Mouse (Mus musculus) midbrain, embryonic 14.5 days (tissue): ENCODE measurements at regions not wholly inside any gene's neighbourhood (a gene's known extent, or its start where the extent isn't known, plus 50 kb on each side); places are given as distances from the start of the nearest gene placed in this dataset.

Source experiments
- ATAC-seq: fragments of 200-750 bp; cut with Nextera tagmentation; 2 replicates; pipeline ENCODE4 v1.8.0; 2017; ENCODE audit warnings: moderate number of reproducible peaks, moderate library complexity; ENCODE audit not compliant: low FRiP score, low TSS enrichment
- DNase-seq: peaks from one replicate; pipeline ENCODE4 v3.0.0-alpha.2; 2015
- H3K27ac ChIP-seq: fragments of 300-500 bp; sonication (generic); replicated peaks from 2 replicates; pipeline ENCODE4 v1.5.1; 2014; ENCODE audit warnings: mild to moderate bottlenecking, low read depth, low read length, moderate library complexity
- H3K27me3 ChIP-seq: fragments of 300-500 bp; sonication (generic); 2 replicates; pipeline ENCODE4 v1.6.1; 2014; ENCODE audit warnings: low read length, control low read depth, mixed read lengths; ENCODE audit not compliant: control insufficient read depth, insufficient read depth
- H3K36me3 ChIP-seq: fragments of 300-500 bp; sonication (generic); 2 replicates; pipeline ENCODE4 v1.6.1; 2014; ENCODE audit warnings: low read length, control low read depth; ENCODE audit not compliant: control insufficient read depth, insufficient read depth
- H3K4me1 ChIP-seq: fragments of 300-500 bp; sonication (generic); 2 replicates; pipeline ENCODE4 v1.6.1; 2014; ENCODE audit warnings: mild to moderate bottlenecking, antibody characterized with exemption, low read length, control low read depth; ENCODE audit not compliant: control insufficient read depth, insufficient read depth
- H3K4me2 ChIP-seq: fragments of 300-500 bp; sonication (generic); 2 replicates; pipeline ENCODE4 v1.6.1; 2014; ENCODE audit warnings: mild to moderate bottlenecking, low read length, moderate library complexity
- H3K4me3 ChIP-seq: fragments of 300-500 bp; sonication (generic); replicated peaks from 2 replicates; pipeline ENCODE4 v1.5.1; 2014; ENCODE audit warnings: low read depth, low read length
- H3K9ac ChIP-seq: fragments of 300-500 bp; sonication (generic); replicated peaks from 2 replicates; pipeline ENCODE4 v1.6.1; 2014; ENCODE audit warnings: mild to moderate bottlenecking, low read length, moderate library complexity
- H3K9me3 ChIP-seq: fragments of 300-500 bp; sonication (generic); 2 replicates; pipeline ENCODE4 v1.6.1; 2016; ENCODE audit warnings: low read length, control low read depth, mixed read lengths; ENCODE audit not compliant: control insufficient read depth
- WGBS: fragments of 180-500 bp; shearing (Covaris S2); extraction: QIAGEN DNeasy Blood & Tissue Kit; methylation state at CpG from one replicate; pipeline ENCODE4 v1.1.7; 2014; 5-methylcytosine and 5-hydroxymethylcytosine counted together

DNA sequence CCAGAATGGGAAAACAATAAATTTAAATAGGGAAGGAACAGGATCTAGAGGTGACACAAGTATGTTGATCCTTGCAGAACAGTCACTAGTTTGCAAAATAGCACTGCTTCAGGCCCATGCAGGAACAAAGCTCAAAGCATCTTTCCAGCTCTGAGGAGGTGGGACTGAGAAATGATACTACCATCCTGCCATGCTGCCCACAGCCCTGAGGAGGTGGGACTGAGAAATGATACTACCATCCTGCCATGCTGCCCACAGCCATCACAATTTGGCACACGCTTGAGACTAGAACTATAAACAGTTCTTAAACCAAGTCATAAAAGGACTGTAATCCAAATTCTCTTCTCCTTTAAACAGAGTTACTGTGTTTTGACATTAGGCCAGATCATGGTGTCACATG lies 174.5 kb upstream of the Lrig1 start:
- Histone ChIP-seq H3K4me1 (no peaks in the 10 kb centered on the region), H3K4me2 (no peak overlapping the region), H3K9me3 (no peaks in the 10 kb centered on the region), H3K36me3 (no peaks in the 10 kb centered on the region), H3K27ac (no peak overlapping the region), H3K27me3 (no peaks in the 10 kb centered on the region), H3K4me3 (no peak overlapping the region), H3K9ac (no peak overlapping the region)
- DNase-seq: no peak
- no peak for ATAC-seq
- WGBS: 97% methylated on average over 1 of the region's 1 CpGs

DNA sequence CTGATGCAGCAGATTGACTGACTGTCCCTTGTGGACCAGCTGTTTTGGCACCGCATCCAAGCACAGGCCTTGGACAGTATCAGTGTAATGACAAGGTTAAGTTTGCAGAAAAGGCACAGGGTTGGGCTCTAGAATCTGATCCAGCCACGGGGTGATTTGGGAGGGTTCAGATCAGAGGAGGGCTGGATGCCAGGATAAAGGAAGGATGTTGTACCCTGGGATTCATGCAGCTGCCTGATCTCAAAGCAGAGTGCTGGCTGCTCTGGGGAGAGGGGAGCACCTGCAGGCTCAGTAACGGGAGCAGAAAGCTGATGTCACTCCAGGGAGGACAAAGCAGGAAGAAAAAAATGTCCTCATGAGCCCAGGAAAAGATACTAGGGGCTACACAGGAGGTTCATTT lies 168.0 kb upstream of the Lrig1 start:
- H3K4me2 ChIP-seq: no peak overlapping the region
- H3K9ac ChIP-seq: no peak overlapping the region
- H3K36me3 ChIP-seq: no peaks in the 10 kb centered on the region
- ATAC-seq (no peak), DNase-seq (no peak)
- no peak overlapping the region for H3K27ac ChIP-seq
- 63% methylated on average over 3 of the region's 3 CpGs for WGBS
- H3K9me3 ChIP-seq: no peaks in the 10 kb centered on the region
- no peaks in the 10 kb centered on the region for H3K4me1 ChIP-seq
- no peaks in the 10 kb centered on the region for H3K27me3 ChIP-seq
- H3K4me3 ChIP-seq: no peak overlapping the region

DNA sequence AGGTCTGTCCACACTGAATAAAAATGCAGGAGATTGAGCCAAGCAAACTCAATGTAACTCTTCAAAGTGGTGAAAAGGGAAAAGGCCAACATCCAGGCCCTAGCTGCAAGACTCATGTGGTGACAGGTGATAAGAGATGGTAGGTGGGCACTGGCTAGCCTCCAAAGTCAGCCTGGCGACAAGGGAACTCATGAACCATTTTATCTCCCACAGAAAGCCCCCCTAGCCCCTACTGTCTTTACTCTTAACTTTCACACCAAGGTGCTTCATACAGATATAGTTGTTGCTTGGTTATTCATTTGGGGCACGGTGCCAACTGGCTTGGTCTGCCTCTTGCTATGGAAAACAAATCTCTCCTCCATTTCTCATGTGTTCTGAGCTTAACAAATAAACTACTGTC lies 165.5 kb upstream of the Lrig1 start:
- no peaks in the 10 kb centered on the region for H3K9me3 ChIP-seq
- no peak overlapping the region for H3K9ac ChIP-seq
- DNase-seq (no peak), ATAC-seq (no peak)
- 88% methylated on average over 2 of the region's 2 CpGs for WGBS
- H3K27me3 ChIP-seq: no peaks in the 10 kb centered on the region
- no peaks in the 10 kb centered on the region for H3K36me3 ChIP-seq
- no peak overlapping the region for H3K4me2 ChIP-seq
- H3K4me3 ChIP-seq: no peak overlapping the region
- H3K4me1 ChIP-seq: no peaks in the 10 kb centered on the region
- no peak overlapping the region for H3K27ac ChIP-seq

DNA sequence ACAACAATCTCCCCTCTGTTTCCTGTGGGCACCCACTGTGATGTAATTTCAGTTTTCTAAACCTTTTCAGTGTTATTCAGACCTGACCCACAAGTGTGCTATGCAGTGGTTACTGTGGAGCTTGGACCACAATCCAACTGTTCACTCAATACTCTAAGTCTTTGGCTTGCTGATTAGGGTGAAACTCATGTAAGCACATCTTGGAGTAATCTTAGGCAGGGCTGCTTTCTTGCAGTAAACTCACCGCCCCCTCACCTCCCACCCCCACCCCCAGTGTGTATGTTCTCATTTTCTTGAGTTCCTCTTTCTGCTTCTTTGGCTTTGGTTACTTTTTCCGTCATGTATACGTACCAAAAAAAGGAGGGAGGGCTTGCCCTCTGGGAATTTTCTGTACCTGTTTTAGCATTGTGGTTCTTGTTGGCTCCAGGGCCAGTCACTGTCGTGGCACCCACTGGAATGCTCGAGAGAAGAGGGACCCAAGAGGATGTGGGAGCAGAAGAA lies 158.2 kb upstream of the Lrig1 start:
- no peak overlapping the region for H3K27ac ChIP-seq
- 88% methylated on average over 5 of the region's 5 CpGs for WGBS
- no peak overlapping the region for H3K4me2 ChIP-seq
- H3K9ac ChIP-seq: no peak overlapping the region
- H3K4me1 ChIP-seq: no peaks in the 10 kb centered on the region
- no peaks in the 10 kb centered on the region for H3K27me3 ChIP-seq
- DNase-seq (no peak), ATAC-seq (no peak)
- H3K4me3 ChIP-seq: no peak overlapping the region
- no peaks in the 10 kb centered on the region for H3K36me3 ChIP-seq
- H3K9me3 ChIP-seq: no peaks in the 10 kb centered on the region

DNA sequence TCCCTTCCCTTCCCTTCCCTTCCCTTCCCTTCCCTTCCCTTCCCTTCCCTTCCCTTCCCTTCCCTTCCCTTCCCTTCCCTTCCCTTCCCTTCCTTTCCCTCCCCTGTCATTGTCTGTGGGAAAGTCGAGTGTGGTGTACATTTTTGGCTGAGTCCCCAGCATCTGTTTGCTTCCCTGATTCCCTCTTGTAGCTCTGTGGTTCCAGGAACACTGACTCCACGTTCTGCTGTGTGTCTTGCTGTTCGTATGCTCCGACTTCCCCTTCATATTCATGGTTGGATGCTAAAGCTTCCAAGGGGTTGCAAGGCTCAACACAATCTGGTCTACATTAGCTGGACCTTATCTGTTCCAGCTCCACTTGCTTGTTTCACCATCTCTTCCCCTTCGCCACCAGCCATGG lies 150.2 kb upstream of the Lrig1 start:
- Histone ChIP-seq H3K4me3 (no peak overlapping the region), H3K4me2 (no peak overlapping the region), H3K36me3 (no peaks in the 10 kb centered on the region), H3K27ac (no peak overlapping the region), H3K27me3 (no peaks in the 10 kb centered on the region), H3K4me1 (no peaks in the 10 kb centered on the region), H3K9ac (no peak overlapping the region), H3K9me3 (no peaks in the 10 kb centered on the region)
- WGBS: 79% methylated on average over 5 of the region's 5 CpGs
- ATAC-seq (no peak), DNase-seq (no peak)

DNA sequence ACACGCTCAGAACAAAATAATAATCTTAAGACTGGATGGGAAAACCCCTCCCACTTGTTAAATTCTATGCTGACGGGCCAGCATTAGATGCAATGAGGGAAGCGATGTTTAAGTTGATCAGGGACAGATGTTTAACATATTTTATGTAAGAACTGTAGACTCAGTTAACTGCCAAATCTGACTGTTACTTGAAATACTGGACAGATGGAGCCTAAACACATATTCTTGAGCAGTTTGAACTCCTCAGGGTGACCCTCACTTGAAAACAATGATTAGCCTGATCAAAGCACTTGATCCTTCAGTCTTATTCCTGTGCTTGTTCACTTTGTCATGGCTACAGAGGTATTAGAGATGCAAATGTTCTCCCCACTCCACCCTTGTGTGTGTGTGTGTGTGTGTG lies 149.6 kb upstream of the Lrig1 start:
- Histone ChIP-seq H3K4me1 (no peaks in the 10 kb centered on the region), H3K9me3 (no peaks in the 10 kb centered on the region), H3K27ac (no peak overlapping the region), H3K4me3 (no peak overlapping the region), H3K9ac (no peak overlapping the region), H3K27me3 (no peaks in the 10 kb centered on the region), H3K4me2 (no peak overlapping the region), H3K36me3 (no peaks in the 10 kb centered on the region)
- 88% methylated on average over 3 of the region's 3 CpGs for WGBS
- ATAC-seq (no peak), DNase-seq (no peak)

DNA sequence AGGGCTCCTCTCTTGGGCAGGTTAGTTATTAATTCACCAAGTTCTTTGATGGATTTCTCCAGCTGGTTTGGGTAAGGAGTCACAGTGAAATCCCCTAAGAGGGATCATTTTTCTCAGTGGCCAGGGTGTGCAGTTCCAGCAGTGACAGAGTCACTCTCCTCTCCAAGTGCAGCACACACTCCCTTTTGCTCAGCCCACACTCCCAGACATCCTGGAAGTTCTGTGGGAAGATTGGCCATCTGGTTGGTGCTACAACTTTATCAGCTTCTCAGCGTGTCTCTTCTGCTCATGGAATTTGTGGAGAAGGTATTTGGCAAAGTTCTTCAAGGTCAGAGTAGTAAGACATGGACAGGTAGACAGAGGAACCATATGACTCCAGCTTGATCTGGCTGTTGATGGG lies 148.5 kb upstream of the Lrig1 start:
- H3K4me3 ChIP-seq: no peak overlapping the region
- no peaks in the 10 kb centered on the region for H3K4me1 ChIP-seq
- no peak overlapping the region for H3K9ac ChIP-seq
- WGBS: 96% methylated on average over 1 of the region's 1 CpGs
- no peak overlapping the region for H3K4me2 ChIP-seq
- no peak overlapping the region for H3K27ac ChIP-seq
- H3K9me3 ChIP-seq: no peaks in the 10 kb centered on the region
- H3K27me3 ChIP-seq: no peaks in the 10 kb centered on the region
- ATAC-seq (no peak), DNase-seq (no peak)
- no peaks in the 10 kb centered on the region for H3K36me3 ChIP-seq

DNA sequence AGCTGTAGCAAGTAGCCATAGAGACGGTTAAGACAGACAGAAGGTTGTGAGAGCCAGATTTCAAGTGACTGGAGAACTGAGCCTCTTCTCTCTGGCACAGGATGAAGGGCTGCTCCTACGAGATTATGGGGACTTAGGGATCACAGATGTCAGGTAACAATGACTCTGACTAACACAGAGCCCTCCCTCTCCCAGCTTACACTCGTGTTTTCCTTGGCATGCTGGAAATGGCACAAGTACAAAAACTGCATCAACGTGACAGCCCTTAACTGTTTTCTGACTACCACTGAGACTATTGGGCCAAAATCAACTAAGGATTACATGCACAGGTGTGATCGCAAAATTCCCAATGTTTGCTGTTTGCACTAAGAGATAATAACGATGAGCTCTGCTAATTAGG lies 145.9 kb upstream of the Lrig1 start:
- Histone ChIP-seq H3K27ac (no peak overlapping the region), H3K4me1 (no peaks in the 10 kb centered on the region), H3K36me3 (no peaks in the 10 kb centered on the region), H3K4me3 (no peak overlapping the region), H3K4me2 (no peak overlapping the region), H3K9ac (no peak overlapping the region), H3K27me3 (no peaks in the 10 kb centered on the region), H3K9me3 (no peaks in the 10 kb centered on the region)
- 67% methylated on average over 6 of the region's 6 CpGs for WGBS
- no peak for DNase-seq
- ATAC-seq: no peak

DNA sequence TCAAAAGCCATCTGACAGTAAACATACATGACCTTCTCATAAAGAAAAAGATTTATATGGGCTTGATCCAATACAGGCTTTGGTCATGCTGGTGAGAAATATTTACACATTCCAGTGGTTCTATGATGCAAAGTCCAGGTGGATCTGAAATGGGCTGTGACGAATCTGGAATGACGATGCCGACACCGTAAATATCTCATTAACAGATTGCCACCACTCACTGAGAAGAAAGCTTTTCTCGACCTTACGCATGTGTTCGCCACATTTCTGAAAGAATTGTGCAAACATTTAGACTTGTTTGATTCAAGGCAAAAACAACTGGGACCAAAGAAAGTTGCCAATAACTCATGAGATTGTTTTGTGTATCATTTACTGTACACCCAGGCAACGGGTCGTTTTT lies 142.9 kb upstream of the Lrig1 start:
- H3K4me2 ChIP-seq: no peak overlapping the region
- H3K4me1 ChIP-seq: no peaks in the 10 kb centered on the region
- no peaks in the 10 kb centered on the region for H3K27me3 ChIP-seq
- 89% methylated on average over 9 of the region's 9 CpGs for WGBS
- no peaks in the 10 kb centered on the region for H3K9me3 ChIP-seq
- H3K27ac ChIP-seq: no peak overlapping the region
- H3K36me3 ChIP-seq: no peaks in the 10 kb centered on the region
- DNase-seq: no peak
- H3K4me3 ChIP-seq: no peak overlapping the region
- no peak overlapping the region for H3K9ac ChIP-seq
- no peak for ATAC-seq
